Mouse (Mus musculus) frontal cortex, postnatal 10 days (tissue): ENCODE measurements around the gene Vmn1r131.
"Not testable (repeated sequence)": the region's sequence is repeated elsewhere in the genome, so short reads cannot be mapped to it uniquely, and the experiment has no call there.

ENCODE experiments used
- DNase-seq, 2 experiments: peaks; one replicate each; pipeline ENCODE4 v3.0.0; 2022; ENCODE audit warnings: low spot score in 2 of 2, mixed read lengths in 1 of 2

Vmn1r131 gene

GRCm38 (mm10) chr7:21545990-21546389, at the start of gene Vmn1r131:
Gene Vmn1r131 (minus strand): TSS chr7:21546090.
- not testable (repeated sequence) for DNase-seq

- DNase-seq: not testable (repeated sequence)
These were observed 34.4 kb downstream of the Vmn1r131 start, which contains the start of gene Vmn1r130 for GRCm38 (mm10) chr7:21511480-21511879. Gene Vmn1r130 (plus strand): TSS chr7:21511780.
